Mouse (Mus musculus): ENCODE data around the gene Pipox. TPM values are rescaled to one million over a fixed set of nuclear protein-coding genes. Genes with fewer than 3 reads are reported as not detected.

Pipox gene
- polyA plus RNA-seq (2012) = not detected in 2 replicates

DNA sequence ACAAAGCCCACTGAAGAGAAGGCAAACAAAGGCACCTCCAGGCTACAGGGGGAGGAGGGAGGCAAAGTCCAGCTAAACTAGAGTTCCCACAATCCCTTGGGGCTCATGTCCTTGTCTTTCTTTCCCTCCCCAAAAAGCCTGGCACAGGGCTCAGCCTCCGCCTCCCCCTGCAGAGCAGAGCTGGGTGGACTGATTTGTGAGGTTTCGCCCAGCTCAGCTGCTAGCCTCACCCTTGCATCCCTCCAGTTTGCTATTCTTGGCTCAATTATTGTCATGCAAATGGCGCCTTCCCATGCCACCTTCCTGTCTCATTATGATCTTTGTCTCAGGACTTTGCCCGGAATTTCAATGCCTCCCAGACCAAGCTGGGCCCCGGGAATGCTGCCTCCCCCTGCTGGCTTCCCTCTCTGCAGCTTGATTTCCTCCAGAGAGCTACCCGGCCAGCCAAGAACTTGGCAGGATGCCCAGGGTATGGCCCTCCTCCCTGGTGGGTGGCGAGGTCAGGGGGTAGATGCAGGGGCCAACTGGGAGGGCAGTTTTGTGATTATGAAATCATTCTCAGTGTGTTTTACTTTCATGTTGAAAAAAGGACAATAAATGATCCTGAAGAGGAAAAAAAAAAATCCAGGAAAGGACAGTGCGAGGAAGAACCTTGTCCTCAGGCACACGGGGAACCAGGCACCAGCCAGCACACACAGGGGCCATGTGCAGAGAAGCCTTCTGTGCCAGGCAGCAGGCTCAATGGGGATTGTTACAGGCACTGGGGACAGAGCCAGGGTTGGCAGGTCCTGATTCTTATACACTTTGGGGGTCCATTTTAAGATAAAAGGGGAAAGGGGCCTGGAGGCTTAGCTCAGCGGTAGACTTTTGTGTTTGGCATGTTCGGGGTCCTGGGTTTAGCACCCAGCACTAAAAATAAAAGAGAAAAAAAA is at the start of gene Pipox:
Pipox (minus strand) TSS at position 310 of the 932 bp plus-strand sequence.
- peaks cover 52% of the 10 kb centered on the region for H3K27me3 ChIP-seq (ENCODE audit: control insufficient read depth)
- no peaks in the 10 kb centered on the region for H3K9me3 ChIP-seq (ENCODE audit: control insufficient read depth, low read length)
- no peak for TF ChIP-seq TAL1 (IDR thresholded peaks at IDR 0.05; ENCODE audit: low read length)
- no peak for TF ChIP-seq GATA1 (IDR thresholded peaks at IDR 0.05; ENCODE audit: low read length)
- H3K36me3 ChIP-seq (ENCODE audit: control insufficient read depth) = no peaks in the 10 kb centered on the region
- no peaks in the 10 kb centered on the region for H3K4me1 ChIP-seq (ENCODE audit: control insufficient read depth)
- H3K4me3 ChIP-seq (replicated peaks) = peak within 1 kb of the TSS; percentile 42

DNA sequence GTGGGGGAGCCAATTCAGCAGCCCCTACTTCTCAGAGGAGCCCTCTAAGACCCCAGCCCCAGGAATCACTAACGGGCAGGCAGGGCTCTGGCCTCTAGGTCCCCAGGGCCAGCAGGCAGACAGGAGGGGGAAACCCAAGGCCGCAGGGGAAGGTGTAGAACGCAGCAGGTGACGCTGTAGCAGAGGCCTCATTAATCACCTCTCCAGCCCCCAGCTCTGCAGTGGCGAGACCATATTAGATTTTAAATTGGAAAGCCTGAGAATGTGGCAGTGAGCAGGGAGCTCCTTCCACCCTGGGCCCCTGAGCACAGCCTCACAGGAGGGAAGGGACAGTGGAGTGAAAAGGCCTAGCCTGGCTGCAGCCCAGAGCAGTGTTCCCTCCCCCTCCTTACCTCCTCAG is 48.3 kb upstream of the Pipox start:
- Histone ChIP-seq H3K27me3 (ENCODE audit: control insufficient read depth) (peaks cover 46% of the 10 kb centered on the region), H3K4me3 (replicated peaks) (no peak overlapping the region), H3K9me3 (ENCODE audit: control insufficient read depth, low read length) (no peaks in the 10 kb centered on the region), H3K36me3 (ENCODE audit: control insufficient read depth) (no peaks in the 10 kb centered on the region), H3K4me1 (ENCODE audit: control insufficient read depth) (no peaks in the 10 kb centered on the region)
- TF ChIP-seq TAL1 (IDR thresholded peaks at IDR 0.05; ENCODE audit: low read length) (no peak), GATA1 (IDR thresholded peaks at IDR 0.05; ENCODE audit: low read length) (no peak)

GRCm38 (mm10) chr11:77937649-77938410 is 43.9 kb upstream of the Pipox start:
- TF ChIP-seq TAL1 (IDR thresholded peaks at IDR 0.05; ENCODE audit: low read length) (no peak), GATA1 (IDR thresholded peaks at IDR 0.05; ENCODE audit: low read length) (no peak)
- Histone ChIP-seq H3K4me1 (ENCODE audit: control insufficient read depth) (no peaks in the 10 kb centered on the region), H3K9me3 (ENCODE audit: control insufficient read depth, low read length) (no peaks in the 10 kb centered on the region), H3K4me3 (replicated peaks) (no peak overlapping the region), H3K36me3 (ENCODE audit: control insufficient read depth) (no peaks in the 10 kb centered on the region), H3K27me3 (ENCODE audit: control insufficient read depth) (peaks cover 73% of the 10 kb centered on the region)

DNA sequence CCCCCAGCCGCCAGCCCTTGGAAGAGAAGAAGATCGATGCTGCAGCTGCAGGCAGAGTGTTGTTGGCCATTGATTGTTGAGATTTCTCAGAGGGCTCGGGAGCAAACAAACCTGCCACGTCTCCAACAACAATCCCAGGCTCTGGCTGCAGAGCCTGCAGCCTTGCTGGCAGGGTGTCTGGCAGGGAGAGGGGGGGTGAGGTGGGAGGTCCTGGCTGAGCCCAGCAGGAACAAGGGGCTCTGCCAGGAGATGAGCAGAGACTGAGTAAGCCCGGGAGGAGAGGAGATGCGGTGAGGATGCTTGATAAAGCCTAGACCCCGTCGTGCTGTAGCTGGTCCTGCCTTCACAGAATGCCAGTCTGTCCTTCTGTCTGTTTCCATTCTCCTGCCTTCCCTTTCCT is 43.0 kb upstream of the Pipox start:
- TF ChIP-seq TAL1 (IDR thresholded peaks at IDR 0.05; ENCODE audit: low read length) = no peak
- Histone ChIP-seq H3K4me1 (ENCODE audit: control insufficient read depth) (no peaks in the 10 kb centered on the region), H3K4me3 (replicated peaks) (no peak overlapping the region), H3K36me3 (ENCODE audit: control insufficient read depth) (no peaks in the 10 kb centered on the region), H3K27me3 (ENCODE audit: control insufficient read depth) (peaks cover 80% of the 10 kb centered on the region), H3K9me3 (ENCODE audit: control insufficient read depth, low read length) (no peaks in the 10 kb centered on the region)

DNA sequence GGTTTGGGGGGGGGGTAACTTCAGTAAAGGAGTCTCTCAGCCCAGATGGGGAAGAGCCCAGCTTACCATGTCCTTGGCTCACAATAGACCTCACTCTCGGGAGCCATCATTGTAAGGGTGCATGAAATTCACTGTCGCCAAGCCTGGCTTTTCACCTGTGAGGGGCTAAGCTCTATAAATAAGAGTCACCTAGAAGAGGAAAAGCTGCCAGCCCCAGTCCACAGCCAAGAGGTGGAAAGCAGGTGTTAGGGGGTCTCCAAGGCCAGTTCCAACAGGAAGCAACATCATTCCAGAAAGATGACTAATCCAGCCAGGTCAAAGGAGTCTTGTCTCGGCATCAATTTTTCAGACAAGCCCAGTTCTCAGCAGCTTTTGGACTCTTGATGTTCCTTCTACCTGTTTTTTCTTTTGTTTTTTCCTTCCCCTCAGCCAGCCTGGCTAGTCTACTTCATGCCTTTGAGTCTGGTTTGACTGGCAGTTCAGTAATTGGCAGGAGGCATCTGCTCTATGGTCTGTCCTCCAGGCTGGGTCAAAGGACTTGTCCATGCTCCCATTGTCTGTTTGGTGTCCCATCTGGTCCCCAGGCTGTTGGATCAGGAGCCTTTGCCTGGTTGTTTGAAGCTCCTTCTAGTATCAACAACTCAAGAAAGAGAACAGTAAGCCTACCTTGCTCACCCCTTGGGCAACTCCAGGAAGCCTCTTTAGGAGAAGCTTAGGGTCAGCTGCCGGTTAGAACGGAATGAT is 40.8 kb upstream of the Pipox start:
- H3K4me3 ChIP-seq (replicated peaks) = no peak overlapping the region
- TF ChIP-seq GATA1 (IDR thresholded peaks at IDR 0.05; ENCODE audit: low read length) (no peak), TAL1 (IDR thresholded peaks at IDR 0.05; ENCODE audit: low read length) (no peak)
- peaks cover 4% of the 10 kb centered on the region; the same call in 1 of the 2 replicates for H3K9me3 ChIP-seq (ENCODE audit: control insufficient read depth, low read length)
- peaks cover 86% of the 10 kb centered on the region for H3K27me3 ChIP-seq (ENCODE audit: control insufficient read depth)
- H3K4me1 ChIP-seq (ENCODE audit: control insufficient read depth) = no peaks in the 10 kb centered on the region
- no peaks in the 10 kb centered on the region for H3K36me3 ChIP-seq (ENCODE audit: control insufficient read depth)

DNA sequence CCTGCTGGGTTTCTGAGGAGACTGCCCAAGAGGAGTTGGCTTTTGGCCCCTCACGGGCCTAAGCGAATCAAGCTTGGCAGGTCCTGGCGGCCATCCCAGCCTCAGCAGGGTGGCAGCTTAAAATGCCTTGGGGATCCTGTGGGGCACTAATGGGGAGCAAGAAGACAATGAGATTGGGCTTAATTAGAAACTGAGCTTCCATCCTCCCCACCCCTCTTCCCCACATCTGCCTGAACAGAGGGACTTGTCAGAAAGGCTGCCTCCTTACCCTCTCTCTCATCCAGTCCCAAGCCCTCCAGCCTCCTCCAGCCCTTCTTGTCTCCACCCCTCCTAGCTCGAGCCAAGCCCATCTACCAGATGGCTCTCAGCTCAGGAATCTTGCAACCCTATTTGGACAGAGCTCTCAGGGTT is 40.2 kb upstream of the Pipox start:
- no peak overlapping the region for H3K4me3 ChIP-seq (replicated peaks)
- peaks cover 4% of the 10 kb centered on the region; the same call in 1 of the 2 replicates for H3K9me3 ChIP-seq (ENCODE audit: control insufficient read depth, low read length)
- no peaks in the 10 kb centered on the region for H3K36me3 ChIP-seq (ENCODE audit: control insufficient read depth)
- peaks cover 90% of the 10 kb centered on the region for H3K27me3 ChIP-seq (ENCODE audit: control insufficient read depth)
- H3K4me1 ChIP-seq (ENCODE audit: control insufficient read depth) = no peaks in the 10 kb centered on the region
- TF ChIP-seq GATA1 (IDR thresholded peaks at IDR 0.05; ENCODE audit: low read length) = no peak
- TF ChIP-seq TAL1 (IDR thresholded peaks at IDR 0.05; ENCODE audit: low read length) = no peak

DNA sequence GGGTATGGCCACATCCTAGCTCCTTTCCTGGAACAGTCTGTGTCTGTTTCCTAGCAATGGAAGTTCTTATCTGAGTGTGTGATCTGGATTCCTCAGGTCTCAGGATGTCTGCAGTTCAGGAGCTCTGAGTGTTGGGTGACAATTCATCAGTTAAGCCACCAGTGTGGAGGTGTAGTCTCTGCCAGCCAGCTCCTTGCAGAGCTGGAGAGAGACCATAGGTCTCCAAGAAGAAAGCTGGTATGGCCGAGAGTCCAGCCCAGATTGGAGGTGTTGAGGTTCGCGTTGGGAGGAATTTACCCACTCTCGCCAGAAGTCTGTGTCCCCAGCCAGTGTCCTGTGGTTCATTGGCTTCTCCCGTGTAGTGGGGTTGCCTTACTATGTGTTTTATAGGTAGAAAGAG is 38.7 kb upstream of the Pipox start:
- TF ChIP-seq GATA1 (IDR thresholded peaks at IDR 0.05; ENCODE audit: low read length) (no peak), TAL1 (IDR thresholded peaks at IDR 0.05; ENCODE audit: low read length) (no peak)
- Histone ChIP-seq H3K27me3 (ENCODE audit: control insufficient read depth) (peaks cover 97% of the 10 kb centered on the region), H3K4me1 (ENCODE audit: control insufficient read depth) (no peaks in the 10 kb centered on the region), H3K9me3 (ENCODE audit: control insufficient read depth, low read length) (peaks cover 4% of the 10 kb centered on the region; the same call in 1 of the 2 replicates), H3K36me3 (ENCODE audit: control insufficient read depth) (no peaks in the 10 kb centered on the region), H3K4me3 (replicated peaks) (no peak overlapping the region)

DNA sequence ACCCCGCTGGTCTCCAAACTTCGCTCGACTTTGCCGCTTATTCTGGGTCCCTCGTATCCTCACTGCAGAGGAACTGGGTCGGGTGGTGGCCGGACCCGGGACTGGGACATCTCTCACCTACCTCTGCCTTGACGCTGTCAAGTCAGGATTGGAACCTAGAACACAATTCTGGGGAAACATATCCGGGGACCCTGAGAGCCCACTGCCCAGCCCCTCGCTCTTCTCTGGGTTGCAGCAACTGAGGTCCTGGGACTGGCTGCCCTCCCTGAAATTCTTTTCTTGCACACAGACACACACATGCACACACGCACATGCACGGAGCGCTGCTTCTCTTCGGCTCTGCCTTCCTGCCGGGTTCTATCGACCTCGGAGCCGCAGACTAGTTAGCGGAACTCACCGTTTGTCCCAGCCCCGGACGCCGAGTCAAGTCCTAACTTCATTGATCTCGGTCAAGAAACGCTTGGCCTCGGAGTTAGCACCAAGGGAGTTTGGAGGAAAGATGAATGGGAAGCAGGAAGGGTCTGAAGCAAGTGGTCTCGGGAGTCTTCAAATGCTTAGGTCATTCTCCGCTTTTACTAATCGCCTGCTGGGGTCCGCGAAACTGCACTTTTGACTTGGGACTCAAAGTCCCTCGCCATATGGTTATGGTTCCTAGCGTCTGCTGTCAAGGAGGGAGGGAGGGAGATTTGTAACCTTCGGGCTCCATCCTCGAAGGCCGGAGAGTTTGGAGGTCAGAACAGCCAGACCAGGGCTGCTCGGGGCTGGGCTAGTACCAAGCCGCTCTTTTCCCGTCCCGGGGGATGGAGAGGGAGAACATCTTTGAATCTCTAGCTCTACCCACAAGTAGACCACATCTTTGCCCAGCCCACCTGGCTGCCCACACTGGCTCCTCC is 37.9 kb upstream of the Pipox start:
- H3K9me3 ChIP-seq (ENCODE audit: control insufficient read depth, low read length) = peaks cover 4% of the 10 kb centered on the region; the same call in 1 of the 2 replicates
- no peaks in the 10 kb centered on the region for H3K36me3 ChIP-seq (ENCODE audit: control insufficient read depth)
- no peaks in the 10 kb centered on the region for H3K4me1 ChIP-seq (ENCODE audit: control insufficient read depth)
- no peak overlapping the region for H3K4me3 ChIP-seq (replicated peaks)
- no peak for TF ChIP-seq TAL1 (IDR thresholded peaks at IDR 0.05; ENCODE audit: low read length)
- TF ChIP-seq GATA1 (IDR thresholded peaks at IDR 0.05; ENCODE audit: low read length) = no peak
- H3K27me3 ChIP-seq (ENCODE audit: control insufficient read depth) = peaks cover 95% of the 10 kb centered on the region
